Mouse (Mus musculus) NIH3T3 (cell line): ENCODE measurements around the gene Ilk.
"Not testable (repeated sequence)": the region's sequence is repeated elsewhere in the genome, so short reads cannot be mapped to it uniquely, and the experiment has no call there.

Source experiments
- DNase-seq: peaks from one replicate; pipeline ENCODE4 v3.0.0-alpha.2; 2012; ENCODE audit warnings: low read depth

Ilk gene

GRCm38 (mm10) chr7:105743246-105743925, 7.0 kb downstream of the Ilk start:
- not testable (repeated sequence) for DNase-seq

DNA sequence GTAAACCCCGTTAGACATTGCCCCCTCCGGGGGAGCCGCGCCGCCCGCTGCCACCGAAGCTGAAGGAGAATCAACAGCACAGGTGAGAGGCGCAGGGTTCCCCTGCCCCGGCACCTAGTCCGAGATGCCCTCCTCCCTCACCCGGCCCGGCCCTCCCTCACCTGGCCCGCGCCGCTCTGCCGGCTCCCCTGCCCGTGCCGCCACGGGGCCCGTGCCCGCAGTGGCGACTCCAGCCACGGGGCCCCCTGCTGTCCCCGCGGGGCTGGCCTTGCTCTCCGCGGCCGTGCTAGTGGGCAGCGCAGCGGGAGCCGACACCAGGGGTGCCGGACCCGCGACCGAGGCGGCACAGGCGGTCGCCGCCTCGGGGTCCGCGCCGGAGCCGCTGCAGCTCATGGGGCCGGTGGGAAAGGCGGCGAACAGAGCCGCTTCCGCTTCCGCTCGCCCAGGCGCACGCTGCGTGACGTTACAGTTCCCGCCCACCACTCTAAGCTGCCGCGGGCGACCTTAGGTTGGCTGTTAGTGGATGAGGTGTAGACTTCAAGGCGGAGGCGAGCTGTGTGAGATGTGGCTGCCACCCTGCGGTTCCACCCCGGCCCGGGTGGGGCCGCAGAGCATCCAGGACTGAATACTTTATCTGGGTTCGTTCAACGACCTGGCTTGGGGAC, 7.7 kb downstream of the Ilk start, which contains the start of gene Taf10:
Gene Taf10 (minus strand): TSS at position 436 of the 665 bp plus-strand sequence.
- DNase-seq: peak; percentile 91

DNA sequence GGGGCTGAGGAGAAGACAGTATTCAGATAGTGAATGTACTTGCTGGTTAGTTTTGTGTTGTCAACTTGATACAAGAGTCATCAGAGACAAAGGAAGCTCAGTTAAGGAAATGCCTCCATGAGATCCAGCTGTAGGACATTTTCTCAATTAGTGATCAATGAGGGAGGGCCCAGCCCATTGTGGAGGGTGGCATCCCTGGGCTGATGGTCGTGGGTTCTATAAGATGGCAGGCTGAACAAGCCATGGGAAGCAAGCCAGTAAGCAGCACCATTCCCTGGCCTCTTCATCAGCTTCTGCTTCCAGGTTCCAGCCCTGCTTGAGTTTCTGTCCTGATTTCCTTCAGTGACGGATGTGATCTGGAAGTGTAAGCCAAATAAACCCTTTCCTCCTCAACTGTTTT, 11.4 kb downstream of the Ilk start:
- no peak for DNase-seq

DNA sequence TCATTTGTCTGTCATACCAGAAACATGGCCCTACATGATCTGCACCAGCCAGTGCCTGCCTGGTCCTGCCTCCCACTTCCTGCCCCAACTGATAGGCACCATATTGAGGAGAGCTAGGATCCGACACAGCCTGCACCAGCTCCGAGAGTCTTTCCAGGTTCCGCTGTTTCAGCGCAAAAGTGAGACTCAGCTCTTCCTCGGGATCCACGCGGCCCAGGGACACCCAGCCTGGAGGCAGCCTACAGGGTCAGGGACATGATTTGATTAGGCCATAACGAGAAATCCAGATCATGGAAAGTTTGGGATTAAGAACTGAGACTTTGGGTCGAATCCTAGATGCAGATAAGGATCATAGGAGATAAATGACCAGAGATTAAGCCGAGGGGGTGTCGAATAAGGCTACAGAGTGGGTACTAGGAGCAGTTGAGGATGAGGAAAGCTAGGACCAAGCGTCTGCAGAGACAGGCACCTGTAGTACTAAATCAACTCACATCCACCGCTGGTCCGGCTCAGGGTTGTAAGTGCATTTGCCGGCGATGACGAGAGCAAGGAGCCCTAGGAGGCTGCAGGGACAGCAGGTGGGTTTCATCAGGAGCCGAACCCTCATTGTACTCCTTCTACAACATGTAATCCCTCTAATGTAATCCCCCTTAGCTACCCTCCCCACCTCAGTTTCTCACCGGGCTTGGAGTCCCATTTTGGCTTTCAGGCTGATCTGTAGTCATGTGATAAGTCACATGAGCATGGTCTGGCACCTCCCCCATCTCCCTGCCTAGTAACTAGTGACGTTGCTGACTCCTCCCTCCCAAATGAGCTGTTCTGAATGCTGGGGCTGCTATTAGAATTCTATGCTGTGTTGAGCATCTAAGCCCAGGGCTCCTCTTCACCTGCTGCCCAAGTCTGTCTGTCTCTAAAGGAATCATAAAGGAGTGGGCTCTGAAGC, 15.4 kb downstream of the Ilk start, which contains the start of gene Tpp1:
Gene Tpp1 (minus strand): TSS at position 745 of the 943 bp plus-strand sequence.
- peak; percentile 94 for DNase-seq

DNA sequence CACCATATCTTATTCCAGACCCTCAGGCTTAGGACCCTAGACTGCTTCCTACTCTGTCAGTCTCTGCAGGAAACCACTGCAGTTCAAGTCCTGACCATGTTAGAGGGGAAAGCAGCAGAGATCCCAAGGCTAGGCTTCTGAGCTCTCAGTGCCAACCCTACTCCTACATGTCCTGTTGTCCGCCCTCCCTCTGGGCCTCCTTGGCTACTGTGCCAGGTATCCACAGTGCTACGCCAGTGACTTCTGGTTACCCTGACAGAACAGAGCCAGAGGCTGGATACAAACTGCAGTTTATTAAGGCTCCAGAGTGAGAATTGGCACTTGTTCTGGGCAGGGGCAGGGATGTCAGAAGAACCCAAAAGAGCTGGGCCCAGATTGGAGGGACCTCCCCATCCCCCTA, 16.3 kb downstream of the Ilk start:
- no peak for DNase-seq

- no peak for DNase-seq
Observed at GRCm38 (mm10) chr7:105753281-105753680, 16.9 kb downstream of the Ilk start.

DNA sequence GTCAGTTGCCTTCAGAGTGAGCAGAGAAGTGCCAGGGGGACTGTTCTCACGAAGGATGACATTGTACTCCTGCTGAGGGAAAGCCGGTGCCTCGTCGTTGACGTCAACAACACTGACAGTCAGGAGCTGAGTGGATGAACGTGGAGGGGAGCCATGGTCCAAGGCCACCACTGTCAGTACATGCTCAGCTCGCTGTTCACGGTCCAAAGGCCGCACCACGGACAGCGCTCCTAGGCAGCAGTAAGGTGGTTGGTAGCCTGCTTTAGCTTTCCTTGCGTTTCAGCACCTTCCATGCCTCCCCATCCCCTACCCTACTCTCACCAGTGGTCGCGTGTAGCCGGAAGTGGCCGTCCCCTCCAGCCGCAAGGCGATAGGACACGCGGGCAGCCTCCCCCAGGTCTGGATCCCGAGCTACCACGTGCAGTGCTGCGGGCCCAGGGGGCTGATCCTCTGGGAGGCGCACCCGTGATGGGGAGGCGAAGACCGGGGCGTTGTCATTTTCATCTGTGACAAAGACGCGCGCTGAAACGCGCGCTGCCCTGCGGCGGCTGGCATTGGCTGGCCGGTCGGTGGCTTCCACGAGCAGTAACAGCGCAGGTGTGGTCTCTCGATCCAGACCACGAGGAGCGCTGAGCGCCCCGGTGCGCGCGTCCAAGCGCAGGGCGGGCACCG, 25.6 kb downstream of the Ilk start:
- no peak for DNase-seq

- DNase-seq: no peak
Observed at GRCm38 (mm10) chr7:105762517-105763270, 26.3 kb downstream of the Ilk start.

DNA sequence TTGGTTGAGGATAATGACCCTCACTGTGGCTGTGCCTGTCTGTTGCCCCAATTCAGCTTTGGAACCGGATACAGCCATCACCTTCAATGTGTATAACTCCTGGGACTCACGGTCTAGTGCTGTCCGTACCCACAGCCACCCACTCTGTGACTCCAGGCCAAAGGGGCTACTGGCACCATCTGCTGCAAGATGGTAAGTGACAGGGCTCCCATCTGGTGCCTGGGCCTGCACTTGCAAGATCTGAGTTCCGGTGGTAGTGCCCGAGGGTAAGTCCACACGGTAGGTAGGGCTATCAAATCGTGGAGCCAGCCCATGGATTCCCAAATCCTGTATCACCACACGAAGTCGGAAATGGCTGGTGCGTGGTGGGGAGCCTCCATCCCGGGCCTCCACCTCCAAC, 27.9 kb downstream of the Ilk start:
- DNase-seq: no peak

GRCm38 (mm10) chr7:105767729-105768165, 31.4 kb downstream of the Ilk start:
- no peak for DNase-seq

GRCm38 (mm10) chr7:105769959-105770358, 33.6 kb downstream of the Ilk start:
- DNase-seq: peak; percentile 33

GRCm38 (mm10) chr7:105772331-105772730, 35.9 kb downstream of the Ilk start:
- no peak for DNase-seq

- no peak for DNase-seq
Observed at GRCm38 (mm10) chr7:105773041-105773440, 36.6 kb downstream of the Ilk start.

DNA sequence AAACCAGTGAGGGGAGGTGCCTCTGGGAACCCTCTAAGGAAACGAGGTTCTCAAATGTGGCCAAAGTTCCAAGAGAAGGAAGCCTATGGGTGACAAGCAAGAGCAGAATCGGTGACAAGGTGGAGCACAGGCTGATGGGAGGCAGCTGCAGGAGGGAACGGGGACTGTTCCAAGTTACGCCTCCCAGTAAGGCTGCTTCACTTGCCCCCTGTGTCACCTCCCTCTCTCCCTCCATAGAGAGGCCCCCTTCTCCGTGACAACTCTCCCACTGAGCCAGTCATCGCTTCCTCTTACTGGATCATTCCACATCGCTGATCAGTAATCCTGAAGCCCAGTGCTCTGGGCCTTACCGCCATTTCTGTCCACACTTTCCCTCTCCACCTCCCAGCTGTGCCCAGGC, 38.3 kb downstream of the Ilk start:
- DNase-seq: no peak

GRCm38 (mm10) chr7:105776026-105776425, 39.6 kb downstream of the Ilk start:
- DNase-seq: no peak

- no peak for DNase-seq
Observed at GRCm38 (mm10) chr7:105777316-105777715, 40.9 kb downstream of the Ilk start.

GRCm38 (mm10) chr7:105777797-105778552, 41.6 kb downstream of the Ilk start:
- peak; percentile 91 for DNase-seq

GRCm38 (mm10) chr7:105778553-105779265, 42.3 kb downstream of the Ilk start:
- peak; percentile 83 for DNase-seq

GRCm38 (mm10) chr7:105783861-105784260, 47.5 kb downstream of the Ilk start:
- DNase-seq: peak; percentile 47

DNA sequence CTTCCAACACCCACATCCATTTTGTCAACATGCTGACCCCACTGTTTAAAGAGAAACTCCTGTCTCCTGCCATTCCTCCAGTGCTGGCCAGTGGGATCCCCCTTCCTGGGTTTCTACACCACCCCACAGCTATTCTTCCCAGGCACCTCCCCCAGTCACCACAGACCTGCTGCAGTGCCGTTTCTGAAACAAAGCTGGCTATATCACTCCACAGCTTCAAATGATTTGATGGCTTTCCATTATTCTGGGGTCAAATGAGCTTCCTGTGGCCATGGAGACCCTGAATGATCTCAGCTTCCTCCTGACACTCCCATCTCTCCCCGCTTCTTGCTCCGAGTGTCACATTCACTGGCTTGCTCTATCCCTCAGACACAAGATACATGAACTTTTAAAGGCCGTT, 48.2 kb downstream of the Ilk start:
- DNase-seq: no peak
